Mouse (Mus musculus) C2C12 (cell line): ENCODE results near the gene Bpifa2.

ENCODE experiments used
- CEBPB ChIP-seq: IDR thresholded peaks from one replicate; pipeline ENCODE4 v1.6.1; 2011; ENCODE audit warnings: low read depth, mild to moderate bottlenecking, control low read depth, moderate library complexity
- CTCF ChIP-seq: IDR thresholded peaks from one replicate; pipeline ENCODE4 v1.5.1; 2011; ENCODE audit not compliant: control insufficient read depth, insufficient read depth, insufficient read length
- MYOG ChIP-seq: IDR thresholded peaks from one replicate; pipeline ENCODE4 v1.6.1; 2011; ENCODE audit not compliant: control insufficient read depth, insufficient read length; ENCODE audit errors: extremely low read depth
- USF1 ChIP-seq: IDR thresholded peaks from one replicate; pipeline ENCODE4 v1.6.1; 2011; ENCODE audit warnings: low read depth, mild to moderate bottlenecking, control low read depth, moderate library complexity

DNA sequence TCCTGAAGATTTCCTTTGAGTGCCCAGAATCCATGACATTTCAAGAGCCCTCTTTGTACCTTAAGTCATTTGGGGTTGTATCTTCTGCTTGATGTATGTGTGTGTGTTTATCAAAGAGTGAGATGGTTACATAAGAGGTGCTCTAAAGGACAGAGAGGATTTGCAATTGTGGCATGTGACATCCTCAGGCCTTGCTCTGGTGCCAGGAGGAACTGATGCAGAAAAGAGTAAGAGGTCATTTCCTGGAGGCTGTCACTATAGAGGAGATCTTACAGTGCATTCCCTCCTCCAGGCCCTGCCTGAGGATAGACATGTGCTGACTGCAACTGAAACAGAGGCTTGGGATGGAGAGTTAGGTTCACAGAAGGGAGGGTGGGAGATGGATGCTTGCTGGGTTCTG, 7.0 kb upstream of the Bpifa2 start:
- TF ChIP-seq CTCF (no peak), USF1 (no peak), MYOG (no peak), CEBPB (no peak)
